Mouse (Mus musculus) testis, adult 10 weeks (tissue): ENCODE data around the gene Emg1. TPM values are rescaled to one million over a fixed set of nuclear protein-coding genes. Genes with fewer than 3 reads are reported as not detected.

Experiments
- polyA plus RNA-seq: library from polyadenylated mRNA; stranded (reverse); fragments of 350-450 nt; fragmentation: Illumina TruSeq; extraction: RNeasy Lipid Tissue Mini Kit (QIAGEN cat#74804); gene quantifications from one replicate; pipeline ENCODE4 v1.2.3, GENCODE M21; 2014; ENCODE audit warnings: low read depth, low replicate concordance

The Emg1 gene
- 15.1 TPM for polyA plus RNA-seq

DNA sequence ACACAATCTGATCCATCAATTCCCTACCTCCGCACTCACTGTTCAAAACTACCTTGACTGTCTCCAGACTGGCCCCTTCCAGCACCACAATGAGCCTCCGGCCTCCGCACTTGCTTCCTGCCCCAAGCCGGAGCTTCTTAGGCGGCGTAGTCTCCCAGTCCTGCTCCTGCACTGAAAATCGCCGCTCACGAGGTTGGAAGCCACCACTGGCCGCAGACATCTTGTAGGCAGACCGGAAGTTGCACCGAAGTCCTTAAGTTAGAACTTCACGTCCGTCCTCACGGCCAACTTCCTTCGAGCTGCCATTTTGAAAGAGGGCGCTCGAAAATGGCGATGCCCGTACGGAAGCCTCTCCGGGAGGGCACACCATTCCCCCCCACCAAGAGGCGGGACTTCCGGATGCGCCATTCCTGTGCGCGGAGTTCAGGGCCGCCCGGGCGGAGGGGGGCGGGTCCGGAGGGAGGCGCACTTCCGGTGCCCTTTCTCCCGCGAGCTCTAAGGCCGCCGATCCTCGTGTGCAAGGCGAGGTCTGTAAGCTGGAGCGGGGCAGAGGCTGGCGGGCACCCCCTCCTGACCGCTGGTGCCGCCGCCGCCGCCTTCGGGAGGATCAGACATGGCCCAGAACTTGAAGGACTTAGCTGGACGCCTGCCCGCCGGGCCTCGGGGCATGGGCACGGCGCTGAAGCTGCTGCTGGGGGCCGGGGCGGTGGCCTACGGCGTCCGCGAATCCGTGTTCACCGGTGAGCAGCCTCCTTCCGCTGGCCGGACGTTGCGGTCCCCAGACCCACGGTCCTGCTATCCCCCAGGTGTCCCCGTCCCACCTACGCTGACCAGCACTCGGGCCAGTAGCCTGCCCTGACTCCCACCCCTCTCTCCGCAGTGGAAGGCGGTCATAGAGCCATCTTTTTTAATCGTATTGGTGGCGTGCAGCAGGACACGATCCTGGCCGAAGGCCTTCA lies at the start of gene Emg1, which contains the start of gene Phb2:
Gene Emg1 (minus strand): TSS at position 355 of the 959 bp plus-strand sequence.
Gene Phb2 (plus strand): TSS at position 513 of the 959 bp plus-strand sequence.

DNA sequence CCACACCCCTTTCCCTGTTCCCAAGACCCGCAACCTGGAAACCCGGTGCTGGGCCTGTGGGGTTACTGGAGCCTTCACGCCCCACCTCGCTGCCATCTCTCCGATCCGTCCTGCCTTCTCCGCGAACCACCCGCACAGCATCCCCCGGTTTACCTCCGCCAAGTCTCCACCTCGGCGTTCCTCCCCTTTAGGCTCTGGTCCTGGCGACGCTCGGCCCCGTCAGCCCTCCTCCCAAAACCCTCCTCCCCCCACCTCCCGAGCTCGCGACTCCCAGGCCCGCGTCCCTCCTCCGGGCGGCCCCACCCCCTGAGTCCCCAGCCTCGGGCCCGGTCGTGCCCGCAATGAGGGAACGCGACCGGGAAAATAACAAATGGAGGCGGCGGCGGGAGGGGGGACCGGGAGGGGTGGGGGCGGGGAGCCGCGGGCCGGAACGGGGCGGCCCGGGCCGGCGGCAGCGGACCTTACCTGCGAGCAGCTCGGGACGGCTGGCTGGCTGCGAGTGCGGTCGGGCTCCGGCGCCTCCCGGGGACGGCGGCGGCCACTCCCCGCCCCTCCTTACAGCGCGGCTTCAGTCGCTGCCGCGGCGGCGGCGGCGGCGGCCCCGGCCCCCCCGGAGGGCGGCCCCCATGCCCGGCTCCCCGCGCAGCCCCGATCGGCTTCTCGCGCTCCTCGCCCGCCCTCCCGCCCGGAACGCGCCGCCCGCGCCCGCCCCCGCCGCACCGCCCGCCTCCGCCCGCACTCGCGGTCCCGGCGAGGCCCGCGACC lies 44.0 kb upstream of the Emg1 start, which contains the start of the genes Gm45234 and Atn1:
Gene Gm45234 (minus strand): TSS at position 191 of the 765 bp plus-strand sequence.
Gene Atn1 (minus strand): TSS at position 694 of the 765 bp plus-strand sequence.

GRCm38 (mm10) chr6:124740888-124741761 lies 29.1 kb upstream of the Emg1 start, which contains the start of gene Grcc10:
Gene Grcc10 (minus strand): TSS chr6:124741374.

GRCm38 (mm10) chr6:124738511-124739023 lies 26.6 kb upstream of the Emg1 start, which contains the start of gene Ptpn6:
Gene Ptpn6 (minus strand): TSS chr6:124738714.

DNA sequence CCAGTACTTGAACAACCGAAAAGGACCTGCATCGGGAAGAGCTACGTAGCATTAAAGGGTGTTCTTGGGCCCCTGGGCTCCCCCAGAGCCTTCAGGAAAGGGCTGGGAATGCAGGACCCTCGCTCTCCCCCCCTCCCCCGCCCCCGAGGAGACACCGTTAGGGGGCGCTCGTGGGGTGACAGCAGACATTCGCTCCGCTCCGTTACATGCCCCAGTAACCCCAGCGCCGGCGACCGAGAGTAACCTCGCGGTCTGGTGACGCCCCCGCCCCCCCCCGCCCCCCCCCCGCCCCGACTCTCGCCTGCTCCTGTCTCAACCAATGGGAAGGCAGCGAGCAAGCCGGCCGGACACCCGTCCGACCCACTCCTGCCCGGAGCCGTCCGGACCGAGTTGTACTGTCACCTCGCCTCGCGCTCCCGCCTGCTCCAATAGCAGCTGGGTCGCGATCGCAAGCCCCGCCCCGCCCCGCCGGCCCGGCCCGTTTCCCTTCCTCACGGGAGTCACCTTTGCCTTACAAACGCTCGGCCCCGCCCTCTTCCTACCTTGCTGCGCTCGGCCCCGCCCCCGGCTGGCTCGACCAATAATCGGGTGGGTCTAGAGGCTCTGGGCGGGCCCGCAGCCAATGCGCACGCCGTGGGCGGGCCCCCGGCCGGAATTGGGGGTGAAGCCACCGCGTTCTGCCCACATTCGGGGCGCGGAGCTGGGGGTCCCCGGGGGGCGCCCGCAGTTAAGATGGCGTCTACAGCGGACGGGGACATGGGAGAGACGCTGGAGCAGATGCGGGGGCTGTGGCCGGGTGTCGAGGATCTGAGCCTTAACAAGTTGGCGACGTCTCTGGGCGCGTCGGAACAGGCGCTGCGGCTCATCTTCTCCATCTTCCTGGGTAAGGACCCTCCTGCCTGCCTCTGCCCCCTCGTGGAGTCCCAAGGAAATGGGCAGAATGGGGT lies 49.2 kb downstream of the Emg1 start, which contains the start of gene Lpcat3:
Gene Lpcat3 (plus strand): TSS at position 551 of the 947 bp plus-strand sequence.

Other genes with a start within 250 kb of the Emg1 start
- gene Clstn3, start 247.4 kb downstream of the Emg1 start, polyA plus RNA-seq: 0.43 TPM
- gene C1rl, start 219.1 kb downstream of the Emg1 start, polyA plus RNA-seq: 0.63 TPM
- gene C1ra, start 199.8 kb downstream of the Emg1 start, polyA plus RNA-seq: 3.7 TPM
- gene C1s1, start 169.8 kb downstream of the Emg1 start, polyA plus RNA-seq: 18.5 TPM
- not detected for gene C1rb, start 141.9 kb downstream of the Emg1 start, polyA plus RNA-seq
- 0.87 TPM for gene C1s2, start 76.1 kb downstream of the Emg1 start, polyA plus RNA-seq
- gene Lpcat3, start 49.2 kb downstream of the Emg1 start, polyA plus RNA-seq: 102 TPM
- 13.8 TPM for gene Phb2, start 158 bp upstream of the Emg1 start, polyA plus RNA-seq
- gene Ptpn6, start 26.5 kb upstream of the Emg1 start, polyA plus RNA-seq: 0.21 TPM
- 9.6 TPM for gene Grcc10, start 29.2 kb upstream of the Emg1 start, polyA plus RNA-seq
- not detected for gene Gm45234, start 43.8 kb upstream of the Emg1 start, polyA plus RNA-seq
- 0.17 TPM for gene Atn1, start 44.3 kb upstream of the Emg1 start, polyA plus RNA-seq
- gene Eno2, start 57.5 kb upstream of the Emg1 start, polyA plus RNA-seq: 0.08 TPM
- 112 TPM for gene Lrrc23, start 67.5 kb upstream of the Emg1 start, polyA plus RNA-seq
- 0.45 TPM for gene Spsb2, start 96.5 kb upstream of the Emg1 start, polyA plus RNA-seq
- gene Tpi1, start 102.1 kb upstream of the Emg1 start, polyA plus RNA-seq: 41.8 TPM
- 18.4 TPM for gene Usp5, start 117.3 kb upstream of the Emg1 start, polyA plus RNA-seq
- 62.1 TPM for gene Cdca3, start 117.4 kb upstream of the Emg1 start, polyA plus RNA-seq
- gene Gnb3, start 128.1 kb upstream of the Emg1 start, polyA plus RNA-seq: not detected
- not detected for gene P3h3, start 145.6 kb upstream of the Emg1 start, polyA plus RNA-seq
- gene Gpr162, start 151.8 kb upstream of the Emg1 start, polyA plus RNA-seq: 0.39 TPM
- gene Cd4, start 176.0 kb upstream of the Emg1 start, polyA plus RNA-seq: 0.28 TPM
- gene Lag3, start 199.5 kb upstream of the Emg1 start, polyA plus RNA-seq: not detected
- gene Ptms, start 207.9 kb upstream of the Emg1 start, polyA plus RNA-seq: 19.0 TPM
- gene Mlf2, start 219.2 kb upstream of the Emg1 start, polyA plus RNA-seq: 2.7 TPM